ENCODE assay signal across 10 mouse cellular contexts in genomic region chr1:132800285-132800684, GRCm38 (mm10). TPM values are rescaled to one million over a fixed set of nuclear protein-coding genes. Genes with fewer than 3 reads are reported as not detected.
A peak's percentile ranks its signal among the peaks of the same experiment; 100 is the strongest.
DNase-seq lines count a peak whose midpoint lies in the region; ATAC-seq and TF ChIP-seq lines count a peak whose summit lies in the region.
"Had no signal": no experiment of that assay in that cellular context is flagged by ENCODE, and none has a peak within 500 bp of the region (broad histone marks: within the 10 kb centered on the region; RNA-seq: fewer than 3 reads in every experiment).

No protein-coding gene starts in this region.

- 0 out of 2 replicates have a peak overlapping the region, but pooled peaks have one; percentile 14 for H3K27ac ChIP-seq in hindbrain, embryonic 14.5 days
- no peak overlapping the region for H3K27ac ChIP-seq in neural tube, embryonic 13.5 days (replicated peaks)
- H3K27ac ChIP-seq in thymus, adult 2 months (ENCODE audit: control insufficient read depth, insufficient read depth, low read length), result no peak overlapping the region

- H3K4me3 ChIP-seq in hindbrain, embryonic 14.5 days (replicated peaks; ENCODE audit: low read length), result no peak overlapping the region
- no peak overlapping the region for H3K4me3 ChIP-seq in neural tube, embryonic 13.5 days
- H3K4me3 ChIP-seq in thymus, adult 2 months (ENCODE audit: control insufficient read depth, insufficient read depth, low read length), result no peak overlapping the region

- H3K9ac ChIP-seq in hindbrain, embryonic 14.5 days, result no peak overlapping the region
- H3K9ac ChIP-seq in neural tube, embryonic 13.5 days, result peak overlapping the region; percentile 22; the same call in 1 of the 2 replicates

- no peak for TF ChIP-seq POLR2A in thymus, adult 2 months (IDR thresholded peaks at IDR 0.05; ENCODE audit: control insufficient read depth, extremely low read depth, insufficient read depth, low read length, poor library complexity)

- under 1% methylated on average over 9 of the region's 9 CpGs for WGBS in hindbrain, embryonic 14.5 days
- 3% methylated on average over 9 of the region's 9 CpGs for WGBS in neural tube, embryonic 13.5 days
- WGBS in thymus, adult 2 months, result 9% methylated on average over 9 of the region's 9 CpGs

- no peaks in the 10 kb centered on the region for H3K9me3 ChIP-seq in hindbrain, embryonic 14.5 days (ENCODE audit: control insufficient read depth, low read length)
- no peaks in the 10 kb centered on the region for H3K9me3 ChIP-seq in neural tube, embryonic 13.5 days
- H3K9me3 ChIP-seq: G1E had no signal

- no peaks in the 10 kb centered on the region for H3K36me3 ChIP-seq in hindbrain, embryonic 14.5 days (replicated peaks; ENCODE audit: control insufficient read depth, insufficient read depth)
- no peaks in the 10 kb centered on the region for H3K36me3 ChIP-seq in neural tube, embryonic 13.5 days
- no peaks in the 10 kb centered on the region for H3K36me3 ChIP-seq in thymus, adult 2 months (ENCODE audit: control insufficient read depth, insufficient read depth, low read length)
- H3K36me3 ChIP-seq: G1E had no signal

- peaks cover 17% of the 10 kb centered on the region for H3K4me1 ChIP-seq in hindbrain, embryonic 14.5 days (replicated peaks; ENCODE audit: control insufficient read depth, insufficient read depth, low read length)
- peaks cover 18% of the 10 kb centered on the region for H3K4me1 ChIP-seq in neural tube, embryonic 13.5 days (replicated peaks)
- H3K4me1 ChIP-seq in thymus, adult 2 months (replicated peaks; ENCODE audit: control insufficient read depth, insufficient read depth, low read length), result no peaks in the 10 kb centered on the region

- ATAC-seq in hindbrain, embryonic 14.5 days (ENCODE audit: low FRiP score), result no peak
- ATAC-seq in neural tube, embryonic 13.5 days (ENCODE audit: low read depth), result 0 out of 2 replicates have a peak, but pooled peaks have one; percentile 19

- TF ChIP-seq CTCF in thymus, adult 2 months (IDR thresholded peaks at IDR 0.05; ENCODE audit: borderline replicate concordance, control insufficient read depth, extremely low read depth, insufficient read depth, low read length, poor library complexity), result no peak

- H3K4me2 ChIP-seq in hindbrain, embryonic 14.5 days (replicated peaks), result no peak overlapping the region; the same call in 1 of the 2 replicates
- H3K4me2 ChIP-seq in neural tube, embryonic 13.5 days, result peak overlapping the region; percentile 22; the same call in 1 of the 2 replicates

- peak; percentile 77 for DNase-seq in heart, adult 11 months
- no peak for DNase-seq in heart, adult 18-20 months
- DNase-seq in adipocyte (ENCODE audit: low spot score), result peak; percentile 14
- DNase-seq in hindbrain, embryonic 14.5 days (ENCODE audit: low spot score), result no peak
- no peak for DNase-seq in thymus, adult 2 months
- DNase-seq in heart, adult 9 months (ENCODE audit: low spot score in 2 of 2), result no peak
- no peak for DNase-seq in thymus, postnatal 10 days (ENCODE audit: low spot score in 2 of 2)
- DNase-seq: cerebellum, adult 9-10 months had no signal

- no peaks in the 10 kb centered on the region for H3K27me3 ChIP-seq in hindbrain, embryonic 14.5 days (ENCODE audit: control insufficient read depth, insufficient read depth, low read length)
- peaks cover 15% of the 10 kb centered on the region; the same call in 1 of the 2 replicates for H3K27me3 ChIP-seq in neural tube, embryonic 13.5 days
- no peaks in the 10 kb centered on the region for H3K27me3 ChIP-seq in thymus, adult 2 months (ENCODE audit: control insufficient read depth, insufficient read depth, low read length)

RNA-seq across cellular contexts. Expression of gene Nfasc, which starts 58.7 kb away (rescaled TPM):
- total RNA-seq in heart, adult 18-20 months (2021), result under 1 TPM; 0.35 to 0.39 TPM
- 42.8 and 44.9 TPM in 2 replicates for polyA plus RNA-seq in hindbrain, embryonic 14.5 days (2014; fragmentation: Nextera tagmentation; extraction: Ambion mirVana)
- polyA plus RNA-seq in neural tube, embryonic 13.5 days (2015; fragmentation: Nextera tagmentation; extraction: Ambion mirVana), result 38.2 and 44.3 TPM in 2 replicates
- polyA plus RNA-seq in thymus, adult 2 months (2012; rRNA removed), result 2.0 and 2.1 TPM in 2 replicates
- polyA plus RNA-seq: G1E had no signal

Comparison
In these comparisons a context has a peak if more than half of its experiments do, and no peak if none do; other contexts are left out.
1. DNase-seq: peak in heart, adult 11 months (single experiment) and adipocyte (single experiment); none in heart, adult 18-20 months (0 of 2), hindbrain, embryonic 14.5 days (single experiment), thymus, adult 2 months (single experiment), heart, adult 9 months (0 of 2) and thymus, postnatal 10 days (0 of 2).
2. RNA of gene Nfasc, which starts 58.7 kb away (polyA plus RNA-seq): 42.8 to 44.9 TPM in hindbrain, embryonic 14.5 days and 38.2 to 44.3 TPM in neural tube, embryonic 13.5 days; 2.0 to 2.1 TPM in thymus, adult 2 months; every median in the first group is over 10 times any median in the second.